Mouse (Mus musculus): ENCODE results near the gene Rbfox1. TPM values are rescaled to one million over a fixed set of nuclear protein-coding genes. Genes with fewer than 3 reads are reported as not detected.
A peak's percentile ranks its signal among the peaks of the same experiment; 100 is the strongest.

Gene Rbfox1
- total RNA-seq, 2 experiments from 2014 or later: 120 to 127 TPM

DNA sequence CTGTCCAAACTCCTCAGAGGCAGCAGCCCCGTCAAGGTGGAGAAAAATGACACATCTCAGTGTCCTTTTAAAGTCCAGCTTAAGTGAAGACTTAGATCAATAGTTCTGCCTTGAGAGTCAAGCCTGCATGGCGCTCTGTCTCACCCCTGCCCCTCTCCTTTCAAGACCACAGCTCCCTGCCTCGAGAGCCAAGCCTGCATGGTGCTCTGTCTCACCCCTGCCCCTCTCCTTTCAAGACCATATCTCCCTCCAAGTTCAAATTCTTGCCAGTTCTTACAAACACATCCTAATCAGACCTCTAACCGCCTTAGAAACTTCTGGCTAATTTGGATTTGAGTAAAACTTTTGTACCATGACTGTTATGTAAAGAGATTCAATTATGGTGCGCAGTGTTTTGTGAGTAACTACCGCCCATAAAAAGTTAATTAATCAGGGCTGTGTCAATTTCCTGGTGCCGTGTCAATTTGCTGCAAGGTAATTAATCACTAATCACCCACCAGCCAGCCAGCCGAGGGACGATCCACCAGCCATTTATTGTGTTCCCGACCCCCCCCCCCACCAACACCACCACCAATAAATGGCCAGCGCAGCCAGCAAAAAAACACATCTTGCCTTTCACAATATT is 1461.0 kb downstream of the Rbfox1 start:
- intact Hi-C loops (cut with DNase I; ENCODE audit: low total_unique reads): no loop called here
- no peak for DNase-seq

DNA sequence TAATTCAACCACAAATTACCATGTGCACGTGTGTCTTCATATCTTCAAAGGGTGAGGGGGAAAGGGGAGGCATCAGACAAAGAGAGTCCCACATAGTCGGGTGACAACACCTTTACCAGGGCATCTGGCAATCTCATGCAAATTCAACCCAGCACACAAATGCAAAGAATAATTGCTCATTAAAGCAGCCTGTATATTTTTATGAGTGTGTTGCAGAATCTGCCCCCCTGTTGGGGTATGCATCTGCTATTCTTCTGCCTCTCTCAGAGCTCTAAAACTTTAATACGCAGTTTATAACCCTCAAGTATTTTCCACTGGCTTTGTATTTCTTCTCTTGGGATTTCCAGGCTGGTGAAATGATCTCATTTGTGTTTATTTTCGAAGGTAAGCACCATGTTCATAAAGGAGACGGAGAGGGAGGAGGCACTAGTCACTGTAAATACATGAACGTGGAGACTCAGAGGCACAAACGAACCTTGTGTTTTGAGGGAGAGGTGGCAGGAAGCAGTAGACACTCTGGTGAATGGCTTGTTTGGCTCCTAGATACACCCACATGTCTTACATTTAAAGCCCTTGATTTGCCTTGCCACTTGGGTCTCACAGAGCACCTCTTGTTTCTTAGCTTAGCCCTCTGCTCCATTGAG is 1462.5 kb downstream of the Rbfox1 start:
- intact Hi-C loops (cut with DNase I; ENCODE audit: low total_unique reads): no loop called here
- DNase-seq: no peak

DNA sequence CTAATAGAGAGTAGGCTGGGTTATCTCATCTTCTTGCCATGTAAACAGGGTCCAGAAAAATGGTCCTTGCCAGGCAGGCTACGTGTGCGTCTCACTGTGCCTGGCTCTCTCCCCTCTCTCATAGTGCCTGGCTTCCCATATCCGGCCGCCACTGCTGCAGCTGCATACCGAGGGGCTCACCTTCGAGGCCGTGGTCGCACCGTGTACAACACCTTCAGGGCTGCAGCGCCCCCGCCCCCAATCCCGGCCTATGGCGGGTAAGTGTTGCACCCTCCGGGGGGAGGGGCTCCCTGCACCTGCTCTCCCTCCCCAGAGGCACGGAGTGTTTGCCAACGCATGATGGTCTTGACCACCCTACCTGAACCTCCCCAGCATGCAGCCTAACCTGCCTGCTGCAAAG is 1467.7 kb downstream of the Rbfox1 start:
- DNase-seq: no peak
- intact Hi-C loops (cut with DNase I; ENCODE audit: low total_unique reads): no loop called here

DNA sequence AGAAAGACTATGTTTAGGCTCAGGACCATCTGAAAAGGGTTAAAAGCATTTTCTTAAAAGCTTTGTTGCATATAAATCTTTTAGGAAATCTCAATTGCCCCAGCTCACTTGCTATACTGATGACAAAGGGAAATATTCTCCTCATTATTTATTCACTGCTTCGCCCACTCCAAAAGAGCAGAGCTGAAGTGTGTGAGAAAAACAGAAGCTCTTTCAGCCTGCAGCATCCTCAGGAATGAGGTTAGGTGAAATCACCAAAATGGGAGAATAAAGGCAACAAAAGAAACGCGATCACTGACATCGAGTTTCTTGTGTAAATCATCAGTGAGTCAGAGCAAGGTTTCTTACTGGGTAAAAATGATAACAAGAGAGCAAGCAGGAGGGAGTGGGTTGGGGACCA is 1469.0 kb downstream of the Rbfox1 start:
- DNase-seq: no peak
- intact Hi-C loops (cut with DNase I; ENCODE audit: low total_unique reads): no loop called here

DNA sequence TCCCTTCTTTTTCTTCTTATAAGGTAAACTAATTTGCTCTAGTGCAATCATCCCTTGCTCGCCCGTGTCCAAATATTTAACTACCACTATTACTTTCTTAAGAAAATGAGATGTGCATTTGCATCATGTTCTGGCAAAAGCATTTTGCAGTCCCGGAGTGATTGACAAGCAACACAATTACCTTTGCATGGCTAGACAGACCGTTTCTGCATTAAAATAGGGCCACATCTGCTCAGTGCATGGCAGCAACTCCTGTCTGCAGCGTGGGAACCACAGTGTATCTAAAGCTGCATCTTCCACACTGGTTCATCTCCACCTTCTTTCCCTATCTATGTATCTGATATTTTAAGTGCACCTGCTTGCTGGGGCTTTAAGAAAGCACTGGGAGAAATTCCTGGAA is 1473.9 kb downstream of the Rbfox1 start:
- no peak for DNase-seq
- intact Hi-C loops (cut with DNase I; ENCODE audit: low total_unique reads): no loop called here

DNA sequence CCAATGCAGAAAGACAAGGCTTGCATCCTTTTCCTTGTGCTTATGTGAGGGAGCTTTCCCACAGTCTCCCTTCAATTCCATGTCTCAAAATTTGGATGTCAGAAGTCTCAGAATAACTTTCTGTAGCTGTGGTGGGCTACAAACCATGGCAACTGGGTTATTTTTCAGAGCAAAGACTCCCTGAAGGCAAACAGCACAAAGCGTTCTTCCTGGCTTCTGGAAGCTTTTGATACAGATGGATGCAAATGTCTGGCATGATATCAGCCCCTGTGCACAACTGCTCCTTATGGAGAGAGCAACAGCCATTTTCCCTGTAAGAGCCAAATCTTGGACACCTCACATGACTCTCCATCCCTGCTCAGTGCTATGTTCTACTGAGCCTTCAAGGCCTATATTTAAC is 1475.6 kb downstream of the Rbfox1 start:
- intact Hi-C loops (cut with DNase I; ENCODE audit: low total_unique reads): no loop called here
- no peak for DNase-seq

DNA sequence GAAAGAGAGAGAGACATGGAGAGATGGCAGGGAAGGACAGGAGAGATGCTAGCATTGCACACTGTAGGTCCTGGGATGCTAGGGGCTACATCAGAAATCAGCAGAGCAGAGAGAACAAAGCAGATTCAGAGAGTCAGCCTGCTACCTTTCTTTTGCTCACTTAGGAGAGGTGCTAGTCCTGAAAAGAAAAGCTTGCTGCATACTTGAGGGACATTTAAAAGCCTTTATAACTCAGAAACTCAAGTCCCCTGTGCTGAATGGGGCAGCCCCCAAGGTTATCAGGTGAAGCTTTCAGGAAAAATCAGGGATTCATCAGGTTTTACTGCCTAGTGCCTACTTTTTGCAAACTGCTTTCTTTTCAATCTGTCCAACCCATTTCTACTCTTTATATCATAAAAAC is 1480.7 kb downstream of the Rbfox1 start:
- intact Hi-C loops (cut with DNase I; ENCODE audit: low total_unique reads): no loop called here
- DNase-seq: no peak

DNA sequence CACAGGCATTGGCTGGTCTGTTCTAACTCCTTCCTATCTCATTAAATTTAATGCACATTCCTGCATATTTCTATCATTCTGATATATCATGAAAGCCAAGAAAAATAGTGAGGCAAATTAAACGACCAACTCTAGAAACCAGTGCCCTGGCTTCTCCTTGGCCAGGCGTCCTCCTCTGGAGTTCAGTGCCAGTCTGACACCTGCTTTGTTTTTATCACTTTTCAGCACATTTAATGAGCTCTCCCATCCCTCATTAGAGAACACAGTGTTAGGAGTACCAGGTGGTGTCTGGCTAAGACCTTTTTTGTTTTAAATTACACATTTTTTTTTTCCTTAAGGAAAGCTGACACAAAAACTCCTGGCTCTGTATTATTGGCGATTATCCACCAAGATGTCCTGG is 1489.0 kb downstream of the Rbfox1 start:
- DNase-seq: no peak

DNA sequence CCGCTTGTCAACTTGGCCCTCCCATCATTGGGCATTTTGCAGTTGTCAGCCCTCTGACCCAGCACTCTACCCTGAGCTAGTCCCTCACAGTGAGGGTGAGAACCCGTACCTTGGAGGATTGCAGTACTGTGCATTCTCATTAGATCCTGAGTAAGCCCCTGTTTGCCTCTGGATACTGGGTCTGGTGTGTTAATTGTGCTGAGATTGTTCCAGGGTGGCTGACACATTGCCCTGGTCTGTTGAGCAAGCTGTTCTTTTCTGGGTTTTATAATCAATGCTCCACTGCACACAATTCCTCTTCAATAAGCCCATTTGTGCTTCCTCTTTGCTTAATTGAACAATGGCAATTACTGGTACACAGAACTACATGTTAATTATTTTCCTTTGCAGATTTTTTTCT is 1489.5 kb downstream of the Rbfox1 start:
- DNase-seq: no peak
- intact Hi-C loops (cut with DNase I; ENCODE audit: low total_unique reads): no loop called here

More for the DNA sequence above, 1489.0 kb downstream of the Rbfox1 start:
- intact Hi-C loops (cut with DNase I; ENCODE audit: low total_unique reads): no loop called here

DNA sequence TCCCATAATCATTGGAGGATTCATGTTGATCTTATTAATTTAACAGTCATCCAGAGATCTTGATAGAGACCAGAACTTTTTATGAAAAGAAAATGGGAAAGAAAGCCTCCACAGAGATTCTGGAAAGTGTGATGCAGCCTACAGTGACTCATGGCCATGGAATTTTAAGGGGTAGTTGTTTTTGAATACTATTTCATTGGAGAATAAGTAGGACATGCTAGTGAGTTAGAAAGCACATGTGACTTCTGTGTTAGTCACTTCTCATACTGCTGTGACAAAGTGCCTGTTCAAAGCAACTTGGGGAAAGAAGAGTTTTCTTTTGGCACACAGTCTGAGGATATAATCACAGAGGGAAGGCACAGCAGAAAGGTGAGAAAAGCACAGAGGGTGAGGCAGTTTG is 1510.9 kb downstream of the Rbfox1 start:
- DNase-seq: no peak
- intact Hi-C loops (cut with DNase I; ENCODE audit: low total_unique reads): no loop called here

DNA sequence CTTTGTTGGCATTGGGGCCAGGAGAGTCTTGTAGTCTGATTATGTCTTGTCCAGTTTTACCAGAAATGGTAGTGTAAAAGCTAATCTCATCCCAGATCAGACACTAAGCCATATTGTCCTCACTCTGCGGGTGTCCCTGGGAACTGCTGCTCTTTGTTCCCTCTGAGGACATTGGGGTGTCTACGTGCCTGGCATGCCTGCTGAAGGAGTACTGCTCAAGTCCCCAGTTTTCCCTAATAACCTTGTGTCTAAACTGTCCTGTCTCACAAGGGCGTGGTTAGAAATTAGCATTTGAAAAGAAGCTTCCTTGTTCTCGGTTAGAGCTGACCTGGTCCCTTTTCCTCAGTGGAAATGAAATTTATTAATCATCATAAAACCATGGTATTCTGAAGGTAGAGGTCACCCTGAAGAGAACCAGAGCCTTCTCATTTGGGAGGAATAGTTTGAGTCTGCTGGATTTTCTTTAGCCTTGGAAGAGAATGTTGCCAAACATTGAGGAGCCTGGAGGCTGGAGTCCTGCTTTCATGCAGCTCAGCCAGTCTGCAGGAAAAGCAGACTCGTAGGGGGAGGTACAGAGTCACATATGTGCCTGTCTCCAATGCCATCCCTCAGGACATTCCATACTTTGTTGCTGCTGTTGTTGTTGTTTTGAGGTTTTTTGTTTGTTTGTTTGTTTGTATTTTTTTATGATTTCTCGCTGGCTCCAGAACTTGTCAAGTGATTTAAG is 1519.8 kb downstream of the Rbfox1 start:
- no peak for DNase-seq
- intact Hi-C loops (cut with DNase I; ENCODE audit: low total_unique reads): no loop called here

DNA sequence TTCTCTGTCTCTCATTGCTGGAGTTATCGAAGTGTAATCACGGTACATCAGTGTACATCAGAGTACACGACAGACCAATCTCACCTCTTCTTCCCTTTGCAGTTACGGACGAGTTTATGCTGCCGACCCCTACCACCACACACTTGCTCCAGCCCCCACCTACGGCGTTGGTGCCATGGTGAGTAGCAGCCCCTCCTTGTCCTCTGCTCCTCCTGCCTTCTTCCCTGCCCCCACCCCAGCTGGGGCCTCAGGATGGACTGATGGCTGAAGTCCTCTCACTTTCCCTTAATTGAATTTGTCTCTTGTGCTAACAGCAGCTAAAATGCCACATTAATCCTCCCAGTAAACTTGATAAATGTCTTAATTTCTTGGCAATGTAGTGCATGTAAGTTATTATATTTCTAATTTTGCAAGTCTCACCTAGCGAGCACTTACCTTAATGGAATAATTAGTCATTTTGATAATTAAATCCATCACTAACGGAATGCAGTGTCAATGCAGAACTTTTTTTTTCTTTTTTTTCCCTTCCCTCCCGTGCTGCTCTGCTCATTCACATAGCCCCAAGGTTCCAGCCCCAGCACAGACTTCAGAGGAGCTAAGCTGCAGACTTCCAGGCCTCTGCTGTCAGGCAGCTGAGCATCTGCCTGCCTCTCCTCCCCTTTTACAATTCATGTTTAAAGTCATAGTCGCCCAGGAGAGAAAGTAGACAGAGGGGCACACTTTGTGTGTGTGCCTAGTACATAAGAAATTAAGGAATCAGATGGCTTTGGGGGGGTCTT is 1522.9 kb downstream of the Rbfox1 start:
- intact Hi-C loops (cut with DNase I; ENCODE audit: low total_unique reads): no loop called here
- no peak for DNase-seq

DNA sequence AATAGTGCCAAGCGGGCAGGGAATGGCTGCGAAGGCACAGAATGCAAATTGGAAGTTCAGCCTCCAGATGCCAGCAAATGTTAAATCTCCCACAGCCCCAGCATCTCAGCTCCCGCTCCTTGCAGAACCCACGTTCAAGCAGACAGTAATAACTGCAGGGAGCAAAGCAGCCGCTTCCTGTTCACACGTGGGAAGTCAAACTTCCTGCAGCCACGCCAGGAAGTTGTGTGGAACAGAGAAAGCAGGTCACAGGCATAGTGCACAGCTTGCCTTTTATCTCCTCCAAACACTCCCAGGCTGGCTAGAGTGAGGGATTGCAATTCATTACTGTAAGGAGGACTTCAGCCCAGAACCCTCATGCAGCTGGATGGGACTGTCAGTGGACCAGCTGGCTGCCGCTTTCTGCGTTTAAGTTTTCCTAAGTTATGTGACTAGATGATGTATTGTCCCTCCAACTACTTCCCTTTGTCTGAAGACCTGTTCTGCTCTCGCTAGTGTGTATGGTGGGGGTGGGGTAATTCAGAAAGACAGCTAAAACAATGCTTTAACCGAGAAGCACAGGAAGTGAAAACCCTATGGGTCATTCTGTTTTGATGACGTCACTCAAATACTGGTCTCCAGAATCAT is 1534.6 kb downstream of the Rbfox1 start:
- peak; percentile 25 for DNase-seq
- intact Hi-C loops (cut with DNase I; ENCODE audit: low total_unique reads): no loop called here

DNA sequence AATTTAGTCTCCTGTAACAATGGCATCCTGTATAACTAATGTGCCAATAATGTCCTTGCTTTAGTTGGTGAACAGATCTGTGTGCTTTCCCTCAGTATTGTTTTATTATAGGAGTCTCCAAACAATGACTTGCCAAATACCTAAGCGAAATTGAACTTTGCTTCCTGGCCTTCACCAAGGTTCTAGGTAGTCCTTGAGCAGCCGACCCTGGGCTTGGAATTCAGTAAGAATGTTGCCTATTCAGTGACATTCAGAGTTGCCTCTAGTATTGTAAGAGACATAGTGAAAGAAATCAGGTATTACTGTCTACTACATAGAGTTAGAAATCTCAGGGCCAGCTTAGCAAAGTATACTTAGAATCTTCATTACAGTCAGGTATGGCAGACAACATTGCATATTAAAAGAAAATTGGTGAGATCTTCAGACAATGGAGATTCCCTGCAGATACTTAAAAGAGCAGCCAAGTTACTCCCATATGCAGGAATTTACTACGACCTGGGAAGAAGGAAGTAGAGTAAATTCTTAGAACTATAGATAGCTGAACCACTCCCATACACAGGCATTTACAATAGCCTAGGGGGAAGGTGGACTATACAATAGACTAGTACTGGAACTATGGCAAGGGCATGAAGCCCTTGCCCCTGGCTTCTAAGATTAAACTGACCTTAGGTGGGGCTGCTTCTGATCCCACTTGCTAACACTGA is 1540.4 kb downstream of the Rbfox1 start:
- intact Hi-C loops (cut with DNase I; ENCODE audit: low total_unique reads): no loop called here
- no peak for DNase-seq

DNA sequence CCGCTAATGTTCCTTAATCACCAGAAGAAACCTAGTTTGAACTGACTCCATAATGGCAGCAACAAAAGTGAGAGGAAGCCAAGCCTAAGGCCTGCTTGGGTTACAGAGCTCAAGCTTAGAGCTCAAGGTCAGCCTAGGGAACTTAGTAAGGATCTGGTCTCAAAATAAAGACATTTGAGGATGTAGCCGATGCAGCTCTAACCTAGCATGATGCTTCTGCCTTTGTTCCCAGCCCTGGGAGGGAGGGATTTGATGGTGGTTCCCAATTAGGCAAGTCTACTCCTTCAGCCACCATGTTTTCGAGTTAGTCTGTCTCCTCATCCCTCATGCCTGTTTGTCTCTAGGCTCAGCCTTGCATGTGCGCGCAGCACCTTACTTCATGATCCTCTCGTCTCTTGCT is 1548.1 kb downstream of the Rbfox1 start:
- DNase-seq: no peak
- intact Hi-C loops (cut with DNase I; ENCODE audit: low total_unique reads): no loop called here

DNA sequence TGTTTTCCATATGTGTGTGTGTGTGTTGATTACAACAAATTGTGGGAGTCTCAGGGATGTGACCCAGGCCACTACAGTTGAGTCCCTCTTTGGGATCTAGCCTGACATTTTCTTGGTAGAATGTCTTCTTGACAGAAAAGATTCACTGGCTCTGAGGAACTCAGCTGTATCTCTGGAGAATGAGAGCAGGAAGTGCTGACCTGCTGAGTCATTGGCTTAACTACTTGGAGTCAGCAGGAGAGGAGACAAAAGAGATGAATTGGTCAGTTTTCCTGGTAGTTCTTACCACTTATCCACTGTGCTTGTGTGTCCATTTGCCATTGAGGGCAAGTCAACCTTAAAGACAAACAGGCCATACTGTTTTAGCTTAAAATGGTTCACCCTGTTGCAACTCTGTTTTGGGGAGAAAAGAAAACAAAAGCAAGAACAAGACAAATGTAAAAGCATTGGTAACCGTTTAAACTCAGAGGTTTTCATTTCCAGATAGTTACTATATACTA is 1561.7 kb downstream of the Rbfox1 start:
- DNase-seq: no peak
- intact Hi-C loops (cut with DNase I; ENCODE audit: low total_unique reads): no loop called here

DNA sequence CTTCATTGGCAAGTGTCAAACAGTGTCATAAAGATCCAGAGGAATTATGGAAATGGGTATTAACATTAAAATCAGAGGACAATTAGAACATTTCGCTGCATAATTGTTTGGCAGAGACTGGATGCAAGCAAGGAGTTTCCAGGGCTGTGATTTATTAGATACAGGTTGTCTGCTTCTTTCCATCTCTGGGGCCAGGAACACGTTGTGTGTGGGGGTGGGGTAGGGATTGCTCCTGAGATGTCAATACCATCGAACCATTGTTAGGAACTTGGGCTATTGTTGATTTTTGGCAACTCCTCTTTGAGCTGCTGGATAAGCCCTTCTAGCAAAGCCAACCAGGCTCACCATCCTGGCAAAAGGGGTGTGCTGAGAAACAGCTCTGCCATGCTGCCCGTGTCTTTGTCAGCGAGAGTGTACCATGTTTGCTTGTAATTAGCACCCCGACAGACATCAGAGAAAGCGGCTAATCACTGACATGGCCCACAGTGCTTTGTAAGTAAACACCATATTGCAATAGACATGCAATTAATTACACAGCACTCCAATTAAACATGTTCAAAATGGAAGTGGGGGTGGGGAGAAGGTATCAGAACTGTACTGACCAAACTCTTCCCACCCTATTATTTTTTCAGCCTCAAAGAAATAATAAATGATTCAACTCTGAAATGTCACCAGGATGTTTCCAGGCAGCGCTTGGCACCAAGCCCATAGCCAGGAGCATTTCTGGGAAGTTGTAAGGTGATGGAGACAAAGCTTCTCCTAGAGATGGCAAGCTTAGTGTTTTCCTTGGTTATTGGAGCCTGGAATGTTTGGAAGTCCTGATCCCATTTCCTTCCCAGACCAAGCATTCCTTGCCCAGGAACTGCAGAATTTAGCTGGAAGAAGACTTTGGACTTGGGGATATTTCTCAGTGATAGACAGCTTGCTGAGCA is 1562.8 kb downstream of the Rbfox1 start:
- intact Hi-C loops (cut with DNase I; ENCODE audit: low total_unique reads): no loop called here
- DNase-seq: no peak

DNA sequence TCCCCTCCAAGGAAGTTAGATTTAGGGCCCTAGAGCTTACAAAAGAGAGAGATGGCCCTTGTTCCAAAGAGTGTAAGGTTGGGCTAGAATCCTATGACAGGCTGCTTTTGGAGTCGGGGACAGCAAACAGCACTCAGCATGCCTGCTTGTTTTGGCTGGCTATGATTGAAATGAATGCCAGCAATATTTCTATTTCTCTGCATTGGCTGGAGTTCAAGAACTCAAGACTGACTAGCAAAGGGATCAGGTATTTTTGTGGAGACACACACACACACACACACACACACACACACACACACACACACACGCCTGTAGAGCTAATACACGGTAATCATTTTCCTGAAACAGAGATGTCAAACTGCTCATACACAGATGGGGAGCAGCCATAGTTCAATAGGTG is 1566.0 kb downstream of the Rbfox1 start:
- DNase-seq: no peak
- intact Hi-C loops (cut with DNase I; ENCODE audit: low total_unique reads): no loop called here
